Mouse (Mus musculus): ENCODE results near the gene Mrpl42.
"Not testable (repeated sequence)": the region's sequence is repeated elsewhere in the genome, so short reads cannot be mapped to it uniquely, and the experiment has no call there.

Gene Mrpl42

GRCm38 (mm10) chr10:95501463-95502081, at the start of gene Mrpl42:
TSS of gene Mrpl42 (minus strand) at chr10:95501940.
- peak; percentile 70 for DNase-seq (ENCODE audit: low spot score)

- DNase-seq (ENCODE audit: low spot score), result no peak
Observed at GRCm38 (mm10) chr10:95550506-95550905, 48.8 kb upstream of the Mrpl42 start.

- not testable (repeated sequence) for DNase-seq (ENCODE audit: low spot score)
Observed at GRCm38 (mm10) chr10:95549080-95549479, 47.3 kb upstream of the Mrpl42 start.

GRCm38 (mm10) chr10:95548154-95548826, 46.5 kb upstream of the Mrpl42 start:
- no peak for DNase-seq (ENCODE audit: low spot score)

GRCm38 (mm10) chr10:95546178-95546577, 44.4 kb upstream of the Mrpl42 start:
- DNase-seq (ENCODE audit: low spot score), result no peak

- DNase-seq (ENCODE audit: low spot score), result no peak
Observed at GRCm38 (mm10) chr10:95545051-95545450, 43.3 kb upstream of the Mrpl42 start.

- DNase-seq (ENCODE audit: low spot score), result no peak
Observed at GRCm38 (mm10) chr10:95544651-95545050, 42.9 kb upstream of the Mrpl42 start.

DNA sequence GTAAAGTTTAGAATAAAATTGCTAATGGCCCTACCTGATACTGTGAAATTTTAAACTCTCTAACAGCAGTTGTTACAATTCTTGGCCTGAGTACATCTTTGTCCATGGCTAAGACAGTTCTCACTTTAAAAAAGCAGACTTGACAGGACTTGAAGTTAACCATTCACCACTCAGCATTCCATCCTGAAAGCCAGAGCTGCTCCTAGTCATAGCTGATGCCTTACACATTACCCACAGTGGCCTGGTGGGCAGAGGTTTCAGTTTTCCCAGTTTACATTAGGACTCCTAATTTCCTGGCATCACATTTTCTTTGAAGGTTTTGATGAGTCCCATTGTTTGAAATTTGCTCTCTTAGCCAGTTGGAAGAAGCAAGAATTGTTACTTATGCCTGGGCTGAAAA, 42.3 kb upstream of the Mrpl42 start:
- DNase-seq (ENCODE audit: low spot score), result no peak

- no peak for DNase-seq (ENCODE audit: low spot score)
Observed at GRCm38 (mm10) chr10:95543377-95543776, 41.6 kb upstream of the Mrpl42 start.

DNA sequence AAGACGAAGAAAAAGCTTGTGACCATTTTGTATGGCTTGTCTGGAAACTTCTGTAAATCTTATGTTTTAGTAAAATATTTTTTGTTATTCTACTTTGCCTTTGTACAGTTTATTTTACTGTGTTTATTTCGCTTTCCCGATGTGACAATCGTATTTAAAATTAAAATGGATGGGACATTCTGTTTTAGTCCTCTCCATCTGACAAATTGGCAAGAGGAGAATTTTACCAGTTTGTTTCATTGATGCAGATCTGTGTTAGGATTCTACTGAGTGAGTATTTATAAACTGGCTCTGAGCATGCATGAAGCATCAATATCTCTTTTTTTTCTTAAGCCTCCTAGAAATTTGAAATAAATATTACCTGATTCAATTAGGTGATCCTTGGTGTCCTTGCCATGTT, 41.2 kb upstream of the Mrpl42 start:
- no peak for DNase-seq (ENCODE audit: low spot score)

GRCm38 (mm10) chr10:95539841-95540240, 38.1 kb upstream of the Mrpl42 start:
- DNase-seq (ENCODE audit: low spot score), result no peak

GRCm38 (mm10) chr10:95539260-95539659, 37.5 kb upstream of the Mrpl42 start:
- no peak for DNase-seq (ENCODE audit: low spot score)

- DNase-seq (ENCODE audit: low spot score), result no peak
Observed at GRCm38 (mm10) chr10:95536222-95536541, 34.4 kb upstream of the Mrpl42 start.

GRCm38 (mm10) chr10:95535399-95536221, 33.9 kb upstream of the Mrpl42 start:
- DNase-seq (ENCODE audit: low spot score), result no peak

DNA sequence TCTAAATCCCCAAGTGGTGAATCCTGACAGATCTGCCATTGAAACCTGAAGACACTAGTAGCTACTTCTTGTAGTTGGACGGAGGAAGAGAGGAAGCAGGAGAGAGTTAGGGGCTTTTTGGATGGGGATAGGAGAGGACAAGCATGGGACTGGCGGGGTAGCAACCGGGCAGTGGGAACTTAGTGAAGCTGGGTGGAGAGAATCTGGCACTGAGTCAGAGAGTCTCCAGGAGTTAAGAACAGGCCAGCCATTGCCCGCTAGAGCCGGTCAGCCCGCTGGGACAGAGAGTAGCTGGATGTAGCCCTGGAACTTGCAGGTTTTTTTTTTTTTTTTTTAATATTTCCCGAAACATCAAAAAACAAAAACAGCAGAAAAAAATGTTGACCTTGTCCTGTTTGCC, 31.6 kb upstream of the Mrpl42 start:
- no peak for DNase-seq (ENCODE audit: low spot score)

DNA sequence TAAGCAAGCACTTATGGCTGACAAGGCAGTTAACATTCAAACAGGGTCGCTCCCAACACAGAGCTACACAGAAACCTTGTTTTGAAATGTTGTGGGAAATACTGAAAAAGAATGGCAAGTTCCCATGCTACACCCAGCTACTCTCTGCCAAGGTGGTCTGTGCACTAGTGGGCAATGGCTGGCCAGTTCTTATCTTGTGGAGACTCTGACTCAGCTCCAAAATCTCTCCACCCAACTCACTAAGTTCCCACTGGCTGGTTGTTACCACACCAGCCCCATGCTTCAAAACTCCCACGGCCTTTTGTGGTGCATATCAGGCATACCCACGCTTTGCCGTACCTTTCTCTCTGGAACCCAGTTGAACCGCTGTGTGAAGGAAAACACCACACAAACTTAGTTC, 31.2 kb upstream of the Mrpl42 start:
- no peak for DNase-seq (ENCODE audit: low spot score)

DNA sequence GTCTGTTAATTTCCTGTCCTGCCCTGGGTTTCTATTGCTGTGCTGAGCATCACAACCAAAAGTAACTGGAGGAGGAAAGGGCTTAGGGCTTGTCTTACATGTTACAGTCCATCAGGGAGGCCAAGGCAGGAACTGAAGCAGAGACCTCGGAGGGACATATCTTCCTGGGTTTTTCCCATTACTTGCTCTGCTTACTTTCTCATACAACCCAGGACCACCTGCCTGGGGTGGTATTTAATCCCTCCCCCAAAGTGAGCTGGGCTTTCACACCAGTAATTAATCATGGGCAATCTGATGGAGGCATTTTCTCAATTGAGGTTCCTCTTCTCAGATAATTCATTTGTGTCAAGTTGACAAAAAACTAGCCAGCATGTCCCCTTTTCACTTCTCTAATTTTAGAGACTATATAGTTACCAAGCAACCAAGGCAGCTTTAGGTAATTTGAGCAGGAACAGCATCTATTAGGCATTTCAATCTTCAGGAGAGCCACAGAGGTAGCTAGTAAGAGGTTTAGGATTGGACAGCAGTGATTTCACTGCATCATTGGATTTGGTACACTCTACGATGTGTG, 28.9 kb upstream of the Mrpl42 start:
- DNase-seq (ENCODE audit: low spot score), result no peak

- DNase-seq (ENCODE audit: low spot score), result no peak
Observed at GRCm38 (mm10) chr10:95526495-95527122, 24.9 kb upstream of the Mrpl42 start.

- no peak for DNase-seq (ENCODE audit: low spot score)
Observed at GRCm38 (mm10) chr10:95525871-95526270, 24.1 kb upstream of the Mrpl42 start.

DNA sequence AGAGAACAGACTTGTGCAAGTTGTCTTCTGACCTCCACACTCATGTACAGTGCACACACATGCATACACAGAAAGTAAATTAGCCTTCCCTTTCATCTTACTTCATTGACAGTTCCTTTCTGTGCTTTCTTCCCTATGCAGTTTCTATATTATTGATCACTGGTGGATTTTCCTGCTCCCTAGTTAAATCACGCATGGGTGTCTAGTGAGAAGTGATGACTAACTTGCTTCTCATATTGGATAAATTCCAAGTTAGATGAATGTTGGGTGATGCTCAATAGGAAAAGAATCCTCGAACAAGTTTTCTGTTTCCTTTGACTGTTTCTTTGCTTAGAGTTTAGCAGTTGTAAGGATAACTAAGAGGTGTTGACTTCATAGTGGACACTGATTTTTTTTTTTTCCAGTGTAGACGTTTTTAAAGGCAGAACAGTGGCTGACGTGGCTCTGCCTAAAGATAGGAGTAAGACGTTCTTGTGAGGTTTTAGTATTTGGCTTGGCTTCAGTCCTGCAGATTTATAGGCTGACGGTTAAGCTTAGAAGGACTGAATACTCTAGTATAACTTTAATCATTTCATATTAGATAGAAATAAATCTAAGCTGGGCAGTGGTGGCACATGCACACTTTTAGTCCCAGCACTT, 23.4 kb upstream of the Mrpl42 start:
- DNase-seq (ENCODE audit: low spot score), result no peak

DNA sequence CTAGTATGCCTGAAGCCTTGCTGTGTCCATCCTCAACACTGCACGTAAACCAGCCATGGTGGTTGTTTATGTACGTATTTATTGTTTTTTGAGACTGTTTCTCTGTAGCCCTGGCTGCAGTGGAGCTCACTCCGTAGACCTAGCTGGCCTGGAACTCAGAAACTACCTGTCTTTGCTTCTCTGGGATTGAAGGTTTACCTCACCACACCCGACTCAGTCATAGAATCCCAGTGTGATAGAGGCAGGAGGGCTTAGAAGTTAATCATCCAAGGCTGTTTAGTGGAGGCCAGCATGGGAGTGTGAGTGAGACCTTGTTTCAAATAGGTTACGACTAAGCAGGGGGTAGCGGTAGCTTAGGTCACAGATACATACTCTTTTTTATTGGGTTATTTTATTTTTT, 15.9 kb upstream of the Mrpl42 start:
- no peak for DNase-seq (ENCODE audit: low spot score)
